Mouse (Mus musculus): ENCODE results near the gene Immp2l. TPM values are rescaled to one million over a fixed set of nuclear protein-coding genes. Genes with fewer than 3 reads are reported as not detected.

The Immp2l gene
- polyA plus RNA-seq, 2 experiments: 4.3 to 11.2 TPM

DNA sequence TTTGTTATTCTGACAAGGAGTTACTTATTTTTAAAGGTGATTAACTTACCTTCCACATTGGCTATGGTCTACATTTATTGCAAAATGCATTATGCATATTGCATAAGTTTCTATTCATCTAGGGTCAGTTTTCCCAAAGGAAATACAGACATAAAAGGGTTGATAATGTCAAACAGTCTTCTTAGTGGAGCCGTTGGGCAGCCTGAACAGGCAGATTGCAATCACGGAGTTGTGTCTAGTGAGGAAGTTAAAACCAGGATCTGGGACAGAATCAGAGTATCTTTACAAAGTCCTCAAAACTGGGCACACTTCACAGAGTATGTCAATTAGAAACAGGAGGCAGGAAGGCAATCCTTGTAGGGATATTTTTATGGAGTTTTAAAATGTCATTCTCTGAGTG, 300.5 kb downstream of the Immp2l start:
- Histone ChIP-seq H3K4me3 (ENCODE audit: insufficient read depth in 1 of 2, low read depth in 2 of 2, low read length in 2 of 2) (no peak overlapping the region), H3K36me3 (replicated peaks; ENCODE audit: control insufficient read depth, insufficient read depth, low read depth) (no peaks in the 10 kb centered on the region), H3K9me3 (ENCODE audit: control insufficient read depth, low read length) (no peaks in the 10 kb centered on the region), H3K4me1 (replicated peaks; ENCODE audit: control insufficient read depth in 2 of 2, insufficient read depth in 2 of 2, low read length in 1 of 2) (no peaks in the 10 kb centered on the region), H3K9ac (replicated peaks) (no peak overlapping the region), H3K4me2 (ENCODE audit: low read depth) (no peak overlapping the region), H3K27ac (no peak overlapping the region), H3K27me3 (ENCODE audit: control insufficient read depth, insufficient read depth, low read length) (no peaks in the 10 kb centered on the region)
- 17% methylated on average over 2 of the region's 2 CpGs for WGBS (ENCODE audit: insufficient replicate concordance)
- no peak for DNase-seq (ENCODE audit: low read depth in 3 of 3, low spot score in 3 of 3)
- TF ChIP-seq CTCF (IDR thresholded peaks at IDR 0.05; ENCODE audit: low read depth) (no peak), EP300 (IDR thresholded peaks at IDR 0.05; ENCODE audit: low read depth) (no peak)
- ATAC-seq (ENCODE audit: insufficient read depth): no peak

DNA sequence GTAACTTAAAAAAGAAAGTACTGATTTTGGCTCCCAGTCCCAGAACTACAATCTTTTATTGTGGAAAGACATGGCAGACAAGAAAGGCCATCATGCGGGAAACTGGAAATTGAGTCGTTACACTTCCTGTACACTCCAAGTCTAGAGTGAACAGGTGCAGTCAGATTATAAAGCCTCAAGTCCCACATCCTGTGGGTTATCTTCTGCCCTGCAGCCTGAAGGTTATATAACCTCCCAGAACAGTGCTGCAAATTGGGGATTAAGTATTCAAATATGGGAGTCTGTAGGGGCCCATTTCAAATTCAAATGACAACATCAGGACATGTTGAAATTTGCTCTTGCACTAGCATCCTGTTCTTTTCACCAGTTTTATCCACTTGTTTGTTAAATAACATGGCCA, 301.9 kb downstream of the Immp2l start:
- 19% methylated on average over 2 of the region's 2 CpGs for WGBS (ENCODE audit: insufficient replicate concordance)
- Histone ChIP-seq H3K36me3 (replicated peaks; ENCODE audit: control insufficient read depth, insufficient read depth, low read depth) (no peaks in the 10 kb centered on the region), H3K27ac (no peak overlapping the region), H3K4me1 (replicated peaks; ENCODE audit: control insufficient read depth in 2 of 2, insufficient read depth in 2 of 2, low read length in 1 of 2) (no peaks in the 10 kb centered on the region), H3K4me3 (ENCODE audit: insufficient read depth in 1 of 2, low read depth in 2 of 2, low read length in 2 of 2) (no peak overlapping the region), H3K4me2 (ENCODE audit: low read depth) (no peak overlapping the region), H3K9me3 (ENCODE audit: control insufficient read depth, low read length) (no peaks in the 10 kb centered on the region), H3K9ac (replicated peaks) (no peak overlapping the region), H3K27me3 (ENCODE audit: control insufficient read depth, insufficient read depth, low read length) (no peaks in the 10 kb centered on the region)
- TF ChIP-seq EP300 (IDR thresholded peaks at IDR 0.05; ENCODE audit: low read depth) (0 out of 2 replicates have a peak, but pooled peaks have one; percentile 9), CTCF (IDR thresholded peaks at IDR 0.05; ENCODE audit: low read depth) (no peak)
- ATAC-seq (ENCODE audit: insufficient read depth) (no peak), DNase-seq (ENCODE audit: low read depth in 3 of 3, low spot score in 3 of 3) (no peak)

DNA sequence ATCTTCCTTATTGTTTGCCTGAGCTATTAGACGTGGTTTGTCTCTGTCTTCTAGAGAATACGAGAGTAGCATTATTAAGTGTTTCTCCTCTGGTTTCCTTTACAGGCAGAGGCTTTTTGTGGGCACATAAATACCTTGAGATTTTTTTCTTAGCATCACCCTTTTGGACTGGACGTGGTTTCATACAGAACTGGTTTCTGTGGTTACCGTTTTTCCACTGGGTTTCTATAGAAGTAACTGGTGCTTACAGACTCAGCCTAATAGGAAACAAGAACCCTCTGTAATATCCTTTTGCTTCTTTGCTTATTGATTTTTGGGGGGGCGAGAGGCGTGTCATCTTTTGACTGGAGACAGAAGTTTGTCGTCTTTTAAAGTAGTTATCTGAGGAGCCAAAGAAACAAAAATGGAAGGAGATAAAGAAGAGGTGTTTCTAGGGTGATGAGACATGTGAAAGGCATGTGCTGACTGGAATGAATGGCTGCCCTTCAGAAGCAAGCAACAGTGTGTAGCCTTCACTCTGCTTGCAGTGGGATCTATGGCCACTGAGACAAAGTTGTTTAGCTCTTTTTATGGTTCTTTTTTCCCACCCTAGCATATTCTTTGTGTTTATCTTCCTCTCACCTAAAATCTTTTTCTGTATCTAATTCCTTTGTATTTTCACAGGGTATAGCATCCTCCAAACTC, 307.2 kb downstream of the Immp2l start:
- no peak for DNase-seq (ENCODE audit: low read depth in 3 of 3, low spot score in 3 of 3)
- no peak overlapping the region for H3K4me3 ChIP-seq (ENCODE audit: insufficient read depth in 1 of 2, low read depth in 2 of 2, low read length in 2 of 2)
- WGBS (ENCODE audit: insufficient replicate concordance): 46% methylated on average over 7 of the region's 7 CpGs
- H3K9ac ChIP-seq (replicated peaks): no peak overlapping the region
- no peaks in the 10 kb centered on the region for H3K36me3 ChIP-seq (replicated peaks; ENCODE audit: control insufficient read depth, insufficient read depth, low read depth)
- H3K27me3 ChIP-seq (ENCODE audit: control insufficient read depth, insufficient read depth, low read length): no peaks in the 10 kb centered on the region
- ATAC-seq (ENCODE audit: insufficient read depth): no peak
- H3K9me3 ChIP-seq (ENCODE audit: control insufficient read depth, low read length): no peaks in the 10 kb centered on the region
- no peak overlapping the region for H3K27ac ChIP-seq
- TF ChIP-seq CTCF (IDR thresholded peaks at IDR 0.05; ENCODE audit: low read depth) (no peak), EP300 (IDR thresholded peaks at IDR 0.05; ENCODE audit: low read depth) (no peak)
- H3K4me2 ChIP-seq (ENCODE audit: low read depth): no peak overlapping the region
- H3K4me1 ChIP-seq (replicated peaks; ENCODE audit: control insufficient read depth in 2 of 2, insufficient read depth in 2 of 2, low read length in 1 of 2): no peaks in the 10 kb centered on the region

DNA sequence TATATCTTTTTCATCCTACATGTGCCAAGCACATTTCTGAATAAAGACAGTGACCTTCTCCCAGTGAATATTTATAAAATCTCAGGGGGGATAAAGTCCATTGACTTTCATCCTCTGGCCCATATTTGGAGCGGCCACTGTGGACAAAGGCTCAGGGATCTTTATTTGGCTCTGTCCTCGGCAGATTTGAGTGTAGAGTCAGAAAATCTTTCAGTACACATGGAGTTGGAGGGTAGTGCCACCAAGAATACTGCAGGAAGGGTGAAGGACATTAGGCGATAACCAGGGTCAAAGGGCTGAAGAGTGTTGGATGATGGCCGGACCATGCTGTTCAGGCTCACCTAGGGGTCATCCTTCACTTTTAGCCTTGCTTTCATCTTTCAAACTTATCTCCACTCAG, 321.7 kb downstream of the Immp2l start:
- Histone ChIP-seq H3K9ac (replicated peaks) (no peak overlapping the region), H3K4me1 (replicated peaks; ENCODE audit: control insufficient read depth in 2 of 2, insufficient read depth in 2 of 2, low read length in 1 of 2) (no peaks in the 10 kb centered on the region), H3K4me2 (ENCODE audit: low read depth) (no peak overlapping the region), H3K27me3 (ENCODE audit: control insufficient read depth, insufficient read depth, low read length) (no peaks in the 10 kb centered on the region), H3K4me3 (ENCODE audit: insufficient read depth in 1 of 2, low read depth in 2 of 2, low read length in 2 of 2) (no peak overlapping the region), H3K36me3 (replicated peaks; ENCODE audit: control insufficient read depth, insufficient read depth, low read depth) (no peaks in the 10 kb centered on the region), H3K27ac (no peak overlapping the region), H3K9me3 (ENCODE audit: control insufficient read depth, low read length) (no peaks in the 10 kb centered on the region)
- TF ChIP-seq CTCF (IDR thresholded peaks at IDR 0.05; ENCODE audit: low read depth) (no peak), EP300 (IDR thresholded peaks at IDR 0.05; ENCODE audit: low read depth) (no peak)
- DNase-seq (ENCODE audit: low read depth in 3 of 3, low spot score in 3 of 3): no peak
- no peak for ATAC-seq (ENCODE audit: insufficient read depth)
- 60% methylated on average over 4 of the region's 4 CpGs for WGBS (ENCODE audit: insufficient replicate concordance)

DNA sequence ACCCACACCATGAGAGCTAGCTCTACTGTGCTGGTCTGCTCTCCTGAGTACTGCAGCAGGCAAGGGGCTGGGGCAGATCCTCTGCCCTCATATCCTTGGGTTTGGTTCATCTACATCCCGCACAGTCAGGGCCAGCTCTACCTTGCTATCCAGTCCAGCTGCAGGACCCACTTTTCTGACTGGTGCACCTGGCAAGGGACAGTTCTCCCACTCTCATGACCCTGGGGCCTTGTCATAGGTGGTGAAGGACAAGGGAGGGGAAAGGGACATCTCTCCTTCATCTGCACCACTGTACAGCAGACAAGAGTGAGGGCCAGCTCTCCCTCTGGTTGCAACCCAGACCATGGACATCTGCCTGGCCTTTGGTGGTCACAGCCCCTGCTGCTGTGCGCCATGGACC, 323.6 kb downstream of the Immp2l start:
- Histone ChIP-seq H3K27me3 (ENCODE audit: control insufficient read depth, insufficient read depth, low read length) (no peaks in the 10 kb centered on the region), H3K9ac (replicated peaks) (no peak overlapping the region), H3K27ac (no peak overlapping the region), H3K9me3 (ENCODE audit: control insufficient read depth, low read length) (no peaks in the 10 kb centered on the region), H3K36me3 (replicated peaks; ENCODE audit: control insufficient read depth, insufficient read depth, low read depth) (no peaks in the 10 kb centered on the region), H3K4me1 (replicated peaks; ENCODE audit: control insufficient read depth in 2 of 2, insufficient read depth in 2 of 2, low read length in 1 of 2) (no peaks in the 10 kb centered on the region), H3K4me3 (ENCODE audit: insufficient read depth in 1 of 2, low read depth in 2 of 2, low read length in 2 of 2) (no peak overlapping the region), H3K4me2 (ENCODE audit: low read depth) (no peak overlapping the region)
- WGBS (ENCODE audit: insufficient replicate concordance): 51% methylated on average over 2 of the region's 2 CpGs
- TF ChIP-seq CTCF (IDR thresholded peaks at IDR 0.05; ENCODE audit: low read depth) (no peak), EP300 (IDR thresholded peaks at IDR 0.05; ENCODE audit: low read depth) (no peak)
- DNase-seq (ENCODE audit: low read depth in 3 of 3, low spot score in 3 of 3) (no peak), ATAC-seq (ENCODE audit: insufficient read depth) (no peak)

Data from liver, embryonic 14.5 days (tissue).